Mouse (Mus musculus) bone marrow, adult 2 months (tissue): ENCODE data around the gene Ltb.
A peak's percentile ranks its signal among the peaks of the same experiment; 100 is the strongest.

Experiments used
- CTCF ChIP-seq: fragments of 200-500 bp; IDR thresholded peaks from 2 replicates; pipeline ENCODE4 v1.5.1; 2011; ENCODE audit warnings: low read length, control low read depth; ENCODE audit not compliant: control insufficient read depth, insufficient read depth
- POLR2A ChIP-seq: fragments of 200-500 bp; IDR thresholded peaks from 2 replicates; pipeline ENCODE4 v1.6.1; 2011; ENCODE audit warnings: low read depth, mild to moderate bottlenecking, control low read depth, low read length, borderline replicate concordance; ENCODE audit not compliant: control insufficient read depth

DNA sequence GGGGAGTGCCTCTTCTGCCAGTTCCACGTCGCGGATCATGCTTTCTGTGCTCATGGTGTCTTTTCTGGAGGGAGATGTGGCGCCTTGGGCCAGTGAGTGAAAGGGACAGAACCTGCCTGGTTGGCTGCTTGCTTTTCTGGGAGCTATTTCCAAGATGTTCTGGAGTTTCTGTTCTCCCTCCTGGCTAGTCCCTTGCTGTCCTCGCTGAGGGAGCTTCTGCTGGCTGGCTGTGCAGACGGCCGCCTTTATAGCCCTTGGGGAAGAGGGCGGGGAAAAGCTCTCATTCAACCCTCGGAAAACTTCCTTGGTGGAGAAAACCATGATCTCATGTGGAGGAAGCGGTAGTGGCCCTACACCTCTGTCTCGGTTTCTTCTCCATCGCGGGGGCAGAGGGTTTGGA, 7.5 kb downstream of the Ltb start, which contains the start of gene Tnf:
- no peak for TF ChIP-seq CTCF
- peak; percentile 95 for TF ChIP-seq POLR2A
